Mouse (Mus musculus) T-cell, adult 2 months (primary cell): ENCODE results near the gene Dyrk4.

Source experiments
- DNase-seq: peaks from one replicate; pipeline ENCODE4 v3.0.0; 2022; ENCODE audit warnings: low spot score

Dyrk4 gene

GRCm38 (mm10) chr6:126921111-126921881, at the start of gene Dyrk4:
Dyrk4 (minus strand) TSS chr6:126921839.
- peak; percentile 16 for DNase-seq

DNA sequence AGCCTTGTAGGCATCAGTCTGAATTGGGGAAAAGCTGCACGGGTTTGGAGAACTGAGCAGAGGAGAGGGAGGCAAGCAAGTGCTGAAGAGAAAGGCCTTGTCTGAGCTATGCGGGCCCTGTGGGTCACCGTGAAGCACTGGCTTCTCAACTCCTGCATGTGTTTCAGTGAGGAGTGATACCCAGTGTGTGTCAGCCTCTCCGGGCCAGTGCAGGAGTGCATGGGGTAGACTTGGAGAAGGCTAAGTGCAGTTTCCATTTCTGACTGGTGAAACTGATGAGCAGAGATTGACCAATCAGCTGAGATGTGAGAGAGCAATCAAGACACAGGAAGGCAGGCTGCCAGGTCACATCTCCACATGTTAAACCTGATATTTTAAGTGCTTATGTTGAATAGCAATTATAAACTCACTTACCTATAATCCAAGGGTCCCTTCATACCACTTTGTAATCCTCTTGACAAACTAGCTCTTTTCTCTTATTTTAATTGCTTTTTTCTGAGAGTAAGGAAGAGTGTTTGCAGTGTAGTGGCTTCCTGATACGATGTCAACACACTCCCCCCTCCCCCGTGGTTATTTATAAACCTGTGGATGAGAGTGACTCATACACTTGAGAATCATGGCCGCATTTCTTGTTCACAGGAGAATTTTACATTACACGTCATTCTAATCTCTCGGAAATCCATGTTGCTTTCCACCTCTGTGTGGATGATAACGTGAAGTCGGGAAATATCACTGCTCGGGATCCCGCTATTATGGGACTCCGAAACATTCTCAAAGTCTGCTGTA, 44.8 kb upstream of the Dyrk4 start:
- no peak for DNase-seq

DNA sequence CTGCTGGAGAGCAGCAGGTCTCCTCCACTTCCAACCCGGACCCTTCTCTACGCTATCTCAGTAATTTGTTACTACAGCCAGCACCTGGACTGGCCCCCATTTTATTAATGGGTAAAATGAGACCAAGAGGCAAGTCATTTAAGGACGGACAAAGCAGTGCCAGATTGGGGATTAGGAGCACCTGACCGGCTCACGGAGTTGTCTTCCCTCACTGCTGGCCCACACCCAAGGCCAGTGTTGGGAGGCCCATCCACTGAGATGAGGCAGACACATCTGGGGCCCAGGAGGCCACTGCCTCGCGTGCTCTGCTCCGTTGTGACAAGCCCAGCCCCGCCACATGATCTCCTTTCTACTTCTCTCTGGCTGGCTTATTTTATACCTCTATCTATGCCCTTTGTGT, 41.8 kb upstream of the Dyrk4 start:
- no peak for DNase-seq

- no peak for DNase-seq
Observed at GRCm38 (mm10) chr6:126962709-126963108, 41.1 kb upstream of the Dyrk4 start.

DNA sequence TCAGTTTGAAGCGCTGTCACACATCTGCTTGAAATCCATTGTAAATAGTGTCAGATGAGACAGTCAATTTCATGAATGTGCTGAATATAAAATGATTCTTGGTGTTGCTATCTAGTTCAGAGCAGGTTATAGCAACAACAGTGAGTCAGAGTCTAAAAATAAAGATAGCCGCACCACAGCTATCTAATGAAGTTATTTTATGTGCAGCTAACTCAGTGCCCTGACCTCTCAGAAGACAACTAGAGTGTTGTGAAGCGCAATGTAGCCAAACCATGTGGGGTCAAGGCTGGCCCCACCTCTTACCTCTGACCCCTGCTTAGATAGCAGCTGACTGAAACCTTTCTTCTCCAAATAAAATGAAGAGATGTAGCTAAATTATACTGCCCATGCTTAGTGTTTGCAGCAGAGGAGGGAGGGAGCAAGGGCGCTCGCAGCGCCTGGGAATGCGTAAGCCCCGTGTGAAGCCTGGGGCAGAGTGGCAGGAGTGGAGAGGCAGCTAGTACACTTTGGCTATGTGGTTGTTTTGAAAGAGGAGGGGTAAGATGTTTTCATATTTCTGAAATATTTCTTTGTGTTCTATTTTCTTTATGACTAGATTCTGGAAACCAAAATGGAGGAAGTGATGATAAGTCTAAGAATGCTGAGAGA, 39.9 kb upstream of the Dyrk4 start:
- no peak for DNase-seq

- DNase-seq = peak; percentile 60
Observed at GRCm38 (mm10) chr6:126955734-126956133, 34.1 kb upstream of the Dyrk4 start.

DNA sequence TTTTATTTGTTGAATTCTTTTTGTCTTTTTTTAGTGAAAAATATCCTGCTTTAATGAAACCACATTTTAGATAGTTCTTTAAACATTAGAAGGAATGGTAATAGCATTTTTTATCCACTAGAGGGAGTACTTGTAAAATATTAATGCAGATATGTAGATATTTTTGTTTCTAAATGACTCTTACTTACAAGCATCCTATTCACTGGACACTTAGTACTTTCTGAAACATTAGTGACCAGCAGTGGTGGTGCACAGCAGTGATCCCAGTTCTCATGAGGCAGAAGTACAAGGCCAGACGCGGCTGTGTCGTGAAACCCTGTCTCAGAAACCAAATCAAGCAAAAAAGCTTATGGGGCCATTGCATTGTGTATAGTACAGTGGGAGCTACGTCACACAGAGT, 26.7 kb upstream of the Dyrk4 start:
- DNase-seq = no peak

GRCm38 (mm10) chr6:126940451-126940850, 18.8 kb upstream of the Dyrk4 start:
- no peak for DNase-seq

- peak; percentile 96 for DNase-seq
Observed at GRCm38 (mm10) chr6:126939487-126940171, 18.0 kb upstream of the Dyrk4 start, which contains the start of the genes Rad51ap1 and D6Wsu163e. Rad51ap1 (minus strand) TSS chr6:126939587. D6Wsu163e (plus strand) TSS chr6:126939962.

GRCm38 (mm10) chr6:126938853-126939486, 17.3 kb upstream of the Dyrk4 start:
- DNase-seq = no peak

GRCm38 (mm10) chr6:126938047-126938446, 16.4 kb upstream of the Dyrk4 start:
- DNase-seq = no peak

DNA sequence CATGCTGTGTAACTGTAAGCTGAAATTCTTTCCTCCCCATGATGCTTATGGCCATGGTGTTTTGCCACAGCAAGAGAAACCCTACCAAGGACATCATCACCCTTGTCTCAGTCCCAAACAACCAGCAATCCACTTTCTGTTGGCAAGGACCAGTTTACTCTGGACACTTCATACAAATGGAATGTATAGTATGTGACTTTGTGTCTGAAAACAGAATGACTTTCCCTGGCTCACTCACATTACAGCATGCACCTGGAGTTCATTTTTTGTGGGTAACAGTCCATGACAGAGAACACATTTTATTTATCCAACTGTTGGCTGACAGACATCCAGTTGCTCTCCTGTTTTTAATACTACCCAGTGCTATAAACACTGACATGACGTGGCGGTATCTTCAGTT, 11.3 kb upstream of the Dyrk4 start:
- DNase-seq = no peak

DNA sequence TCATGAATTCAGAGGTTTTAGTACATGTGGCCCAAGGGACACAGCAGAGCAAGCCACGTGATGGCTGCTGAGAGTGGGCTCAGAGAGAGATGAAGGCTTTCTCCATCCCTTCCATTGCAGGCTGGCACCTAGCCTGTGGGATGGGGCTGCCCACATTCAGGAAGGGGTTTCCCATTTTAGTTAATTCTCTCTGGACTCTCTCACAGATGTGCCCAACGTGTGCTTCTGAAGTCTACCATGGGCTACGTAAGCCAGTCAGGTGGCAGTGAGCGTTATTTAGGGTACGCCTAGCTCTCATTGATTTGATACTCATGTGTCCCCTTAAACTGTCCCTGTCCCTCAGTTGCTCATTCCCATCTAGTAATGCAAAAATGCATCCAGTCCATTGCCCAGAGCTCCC, 6.7 kb downstream of the Dyrk4 start:
- no peak for DNase-seq

- DNase-seq = no peak
Observed at GRCm38 (mm10) chr6:126910727-126911126, 10.9 kb downstream of the Dyrk4 start.

GRCm38 (mm10) chr6:126907876-126908275, 13.8 kb downstream of the Dyrk4 start:
- DNase-seq = no peak

- DNase-seq = no peak
Observed at GRCm38 (mm10) chr6:126907378-126907777, 14.3 kb downstream of the Dyrk4 start.

- DNase-seq = no peak
Observed at GRCm38 (mm10) chr6:126877118-126877517, 44.5 kb downstream of the Dyrk4 start.

- DNase-seq = peak; percentile 17
Observed at GRCm38 (mm10) chr6:126852881-126853280, 68.8 kb downstream of the Dyrk4 start, which contains the start of gene Akap3. Akap3 (plus strand) TSS chr6:126853098.

DNA sequence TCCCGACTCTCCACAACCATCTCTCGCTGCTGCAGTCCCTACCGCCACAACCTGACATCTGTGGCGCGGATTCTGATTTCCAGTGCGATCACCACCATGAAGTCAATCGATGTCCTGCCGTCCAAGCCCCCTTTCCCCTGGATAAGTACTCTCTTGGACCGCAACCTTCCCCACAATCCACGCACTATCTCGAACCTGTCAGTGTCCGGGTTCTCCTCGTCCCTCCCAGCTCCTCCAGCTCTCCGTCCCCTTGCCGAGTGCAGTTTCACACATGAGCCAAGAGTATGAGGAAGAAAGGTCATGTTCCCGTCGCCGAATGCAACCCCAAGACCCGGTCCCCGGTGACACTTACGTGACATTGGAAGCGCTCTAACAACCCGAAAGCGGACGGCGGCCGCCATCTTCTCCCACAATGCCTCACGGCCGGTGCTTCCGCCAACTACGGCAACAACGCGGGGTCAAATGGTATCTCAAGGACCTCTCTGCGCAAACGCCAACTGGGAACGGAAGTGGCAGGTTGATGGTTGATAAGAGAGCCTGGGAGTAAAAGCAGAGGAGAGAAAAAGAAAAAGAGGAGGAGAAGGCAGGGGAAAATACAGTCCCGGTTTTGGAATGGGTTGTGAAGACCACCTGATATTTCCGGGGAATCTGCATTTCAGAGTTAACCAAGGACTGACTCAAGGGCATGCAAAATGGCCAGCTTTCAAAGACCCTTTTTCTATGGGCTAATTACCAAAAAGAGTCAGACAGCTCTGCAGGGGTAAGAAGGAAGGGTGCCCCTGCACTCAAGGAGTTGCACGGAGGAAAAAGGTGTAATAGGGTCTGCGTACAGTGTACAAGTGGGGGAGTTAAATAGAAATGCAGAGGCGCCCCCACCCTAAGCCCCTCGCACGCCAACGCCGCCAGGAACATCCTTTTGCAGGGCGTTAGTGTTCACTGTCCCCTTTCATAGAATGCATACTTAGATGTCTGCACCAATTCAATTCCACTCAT, 72.6 kb downstream of the Dyrk4 start, which contains the start of gene Ndufa9:
Gene Ndufa9, minus strand, starts transcription at position 425 of the 993 bp plus-strand sequence.
- peak; percentile 92 for DNase-seq

DNA sequence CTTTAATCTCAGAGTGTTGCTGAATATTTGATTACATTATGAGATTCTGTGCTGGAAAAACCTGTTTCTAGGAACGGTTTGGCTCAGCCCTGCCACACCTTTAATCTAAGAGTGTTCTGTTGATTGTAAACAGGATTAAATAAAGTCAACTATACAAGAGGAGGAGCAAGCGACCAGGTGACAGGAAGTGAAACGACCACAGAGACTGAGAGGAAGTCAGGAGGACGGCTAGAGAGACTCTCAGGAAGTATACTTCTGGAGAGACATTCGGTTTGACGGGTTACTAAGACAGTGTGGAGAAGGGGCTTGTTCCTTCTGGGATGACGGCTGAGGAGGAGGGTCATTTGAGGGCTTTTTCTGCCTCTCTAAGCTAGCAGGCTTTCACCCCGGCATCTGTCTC, 85.0 kb downstream of the Dyrk4 start:
- no peak for DNase-seq
